11 mouse cellular contexts compared by ENCODE assay signal in the genomic region with DNA sequence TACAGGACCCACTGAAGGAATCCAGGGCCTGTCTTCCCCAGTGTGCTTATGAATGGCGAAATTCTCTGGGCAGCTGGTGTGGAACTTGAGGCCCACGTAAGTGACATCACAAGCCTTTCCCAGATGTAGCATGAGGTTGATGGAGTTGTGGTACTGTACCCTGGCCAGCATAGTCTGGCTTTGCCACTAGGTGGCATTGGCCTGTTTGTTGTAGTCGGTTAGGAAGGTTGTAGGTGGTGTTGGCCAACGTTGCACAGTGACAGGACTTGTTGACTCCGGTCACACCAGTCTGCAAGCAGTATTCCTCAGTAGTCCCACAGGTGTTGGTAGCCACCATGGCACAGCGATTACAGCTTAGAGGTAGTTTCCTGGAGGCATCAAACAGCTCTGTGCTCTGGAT. TPM values are rescaled to one million over a fixed set of nuclear protein-coding genes. Genes with fewer than 3 reads are reported as not detected.
A peak's percentile ranks its signal among the peaks of the same experiment; 100 is the strongest.
DNase-seq lines count a peak whose midpoint lies in the region; ATAC-seq and TF ChIP-seq lines count a peak whose summit lies in the region.
"Had no signal": no experiment of that assay in that cellular context is flagged by ENCODE, and none has a peak within 500 bp of the region (broad histone marks: within the 10 kb centered on the region; RNA-seq: fewer than 3 reads in every experiment).

No protein-coding gene starts in this region.

- TF ChIP-seq POLR2A in ES-Bruce4 (IDR thresholded peaks at IDR 0.05; ENCODE audit: insufficient read depth, low read length) = no peak
- no peak for TF ChIP-seq POLR2A in bone marrow, adult 2 months (IDR thresholded peaks at IDR 0.05; ENCODE audit: borderline replicate concordance, control insufficient read depth, low read depth, low read length)

- TF ChIP-seq CTCF in ES-Bruce4 (IDR thresholded peaks at IDR 0.05; ENCODE audit: low read depth, low read length) = peak; percentile 82
- peak; percentile 39; the same call in 1 of the 2 replicates for TF ChIP-seq CTCF in bone marrow, adult 2 months (IDR thresholded peaks at IDR 0.05; ENCODE audit: control insufficient read depth, insufficient read depth, low read length)

- no peak for TF ChIP-seq EP300 in ES-Bruce4 (IDR thresholded peaks at IDR 0.05; ENCODE audit: insufficient read depth, low read depth, low read length)

- no peak for ATAC-seq in erythroblast, adult 5-6 weeks (replicated peaks; ENCODE audit: low FRiP score, poor library complexity, severe bottlenecking)

- peak; percentile 31 to 56 for DNase-seq in kidney, postnatal 36 days
- no peak for DNase-seq in kidney, postnatal 25 days
- DNase-seq in 416B (ENCODE audit: low read depth) = peak; percentile 50
- DNase-seq in cerebellum, adult 8-10 months = no peak
- DNase-seq: cerebellum, postnatal 14 days; layer of hippocampus, postnatal 36 days had no signal

- H3K27me3 ChIP-seq in ES-Bruce4 (ENCODE audit: control insufficient read depth, insufficient read depth, low read length, poor library complexity, severe bottlenecking) = no peaks in the 10 kb centered on the region
- H3K27me3 ChIP-seq: hindbrain, embryonic 15.5 days had no signal

- WGBS in bone marrow, adult 2 months = 82% methylated on average over 6 of the region's 6 CpGs

- H3K4me3 ChIP-seq in ES-Bruce4 (ENCODE audit: low read depth, low read length) = no peak overlapping the region
- no peak overlapping the region for H3K4me3 ChIP-seq in bone marrow, adult 2 months (replicated peaks; ENCODE audit: control insufficient read depth, low read depth, low read length)
- H3K4me3 ChIP-seq: hindbrain, embryonic 15.5 days had no signal

- no peak overlapping the region for H3K9ac ChIP-seq in ES-Bruce4 (ENCODE audit: low read depth, poor library complexity, severe bottlenecking)
- H3K9ac ChIP-seq: hindbrain, embryonic 15.5 days had no signal

- no peaks in the 10 kb centered on the region for H3K36me3 ChIP-seq in ES-Bruce4 (ENCODE audit: control insufficient read depth, insufficient read depth, low read length, poor library complexity, severe bottlenecking)

- no peaks in the 10 kb centered on the region for H3K4me1 ChIP-seq in ES-Bruce4 (ENCODE audit: control insufficient read depth, insufficient read depth, low read length)
- H3K4me1 ChIP-seq in bone marrow, adult 2 months (ENCODE audit: control insufficient read depth, insufficient read depth, low read length) = no peaks in the 10 kb centered on the region; the same call in 1 of the 2 replicates
- H3K4me1 ChIP-seq: hindbrain, embryonic 15.5 days had no signal

- no peaks in the 10 kb centered on the region; the same call in 1 of the 2 replicates for H3K9me3 ChIP-seq in ES-Bruce4 (replicated peaks; ENCODE audit: control insufficient read depth, insufficient read depth, low read length, poor library complexity, severe bottlenecking)

- H3K27ac ChIP-seq in ES-Bruce4 (ENCODE audit: insufficient read depth, low read length) = no peak overlapping the region
- no peak overlapping the region for H3K27ac ChIP-seq in bone marrow, adult 2 months (ENCODE audit: control insufficient read depth, insufficient read depth, low read depth, low read length, poor library complexity)
- H3K27ac ChIP-seq: hindbrain, embryonic 15.5 days; macrophage had no signal

RNA-seq across cellular contexts. Expression of a gene that starts 18.1 kb away (rescaled TPM):
- polyA plus RNA-seq in ES-Bruce4 (2011; ENCODE audit: insufficient read depth, insufficient read length, low read depth, missing spikeins) = 19.9 and 28.4 TPM in 2 replicates
- 2.0 and 3.7 TPM in 2 replicates for polyA plus RNA-seq in bone marrow, adult 2 months (2011; ENCODE audit: insufficient read depth, insufficient read length, low replicate concordance, missing spikeins)
- total RNA-seq in erythroblast, adult 5-6 weeks (2015; ENCODE audit: low replicate concordance) = 1.9 and 3.8 TPM in 2 replicates
- 0.56 and 0.60 TPM in 2 replicates for total RNA-seq in erythroblast, adult 5-6 weeks (2017; ENCODE audit: low replicate concordance)

RNA-seq across cellular contexts. Expression of a gene that starts 18.1 kb away (rescaled TPM):
- 135 and 156 TPM in 2 replicates for polyA plus RNA-seq in ES-Bruce4 (2011; ENCODE audit: insufficient read depth, insufficient read length, low read depth, missing spikeins)
- 34.1 and 70.8 TPM in 2 replicates for polyA plus RNA-seq in bone marrow, adult 2 months (2011; ENCODE audit: insufficient read depth, insufficient read length, low replicate concordance, missing spikeins)
- total RNA-seq in erythroblast, adult 5-6 weeks (2015; ENCODE audit: low replicate concordance) = 11.7 and 13.8 TPM in 2 replicates
- total RNA-seq in erythroblast, adult 5-6 weeks (2017; ENCODE audit: low replicate concordance) = 20.0 and 21.2 TPM in 2 replicates

Comparison
In these comparisons a context has a peak if more than half of its experiments do, and no peak if none do; other contexts are left out.
1. DNase-seq: peak in kidney, postnatal 36 days (2 of 2) and 416B (single experiment); none in kidney, postnatal 25 days (0 of 2) and cerebellum, adult 8-10 months (single experiment).